ENCODE assay signal across 9 mouse cellular contexts in genomic region chr9:75593481-75593880, GRCm38 (mm10). TPM values are rescaled to one million over a fixed set of nuclear protein-coding genes. Genes with fewer than 3 reads are reported as not detected.
DNase-seq lines count a peak whose midpoint lies in the region; ATAC-seq lines count a peak whose summit lies in the region.
"Had no signal": no experiment of that assay in that cellular context is flagged by ENCODE, and none has a peak within 500 bp of the region (broad histone marks: within the 10 kb centered on the region; RNA-seq: fewer than 3 reads in every experiment).

No protein-coding gene starts in this region.

- ATAC-seq in hindbrain, embryonic 15.5 days (ENCODE audit: low FRiP score, low read depth) = peak; percentile 47; the same call in 1 of the 2 replicates
- ATAC-seq in erythroblast, adult 5-6 weeks (replicated peaks; ENCODE audit: low FRiP score, poor library complexity, severe bottlenecking) = no peak

- H3K27ac ChIP-seq in hindbrain, embryonic 15.5 days (replicated peaks) = no peak overlapping the region
- H3K27ac ChIP-seq: limb, embryonic 15.5 days had no signal

- H3K4me2 ChIP-seq in hindbrain, embryonic 15.5 days = no peak overlapping the region
- H3K4me2 ChIP-seq: limb, embryonic 15.5 days had no signal

- peak; percentile 19 to 66 for DNase-seq in layer of hippocampus, adult 18-20 months (ENCODE audit: low spot score in 2 of 2)
- DNase-seq in layer of hippocampus, postnatal 10 days (ENCODE audit: low spot score in 2 of 2) = no peak
- DNase-seq in 3T3-L1 (ENCODE audit: low read depth, low spot score) = peak; percentile 12
- DNase-seq in NIH3T3 (ENCODE audit: low read depth) = peak; percentile 27
- no peak for DNase-seq in adrenal gland, adult 8-10 months
- DNase-seq: cerebellum, adult 9-11 months had no signal

- WGBS in hindbrain, embryonic 15.5 days = 76% methylated on average over 5 of the region's 5 CpGs

- H3K9me3 ChIP-seq in hindbrain, embryonic 15.5 days = no peaks in the 10 kb centered on the region
- H3K9me3 ChIP-seq: limb, embryonic 15.5 days had no signal

- H3K4me3 ChIP-seq in hindbrain, embryonic 15.5 days = no peak overlapping the region
- H3K4me3 ChIP-seq: limb, embryonic 15.5 days had no signal

- H3K4me1 ChIP-seq in hindbrain, embryonic 15.5 days (replicated peaks) = no peaks in the 10 kb centered on the region; the same call in 1 of the 2 replicates
- H3K4me1 ChIP-seq: limb, embryonic 15.5 days had no signal

- H3K9ac ChIP-seq in hindbrain, embryonic 15.5 days = no peak overlapping the region
- H3K9ac ChIP-seq: limb, embryonic 15.5 days had no signal

- no peaks in the 10 kb centered on the region for H3K27me3 ChIP-seq in hindbrain, embryonic 15.5 days
- H3K27me3 ChIP-seq: limb, embryonic 15.5 days had no signal

- H3K36me3 ChIP-seq in hindbrain, embryonic 15.5 days = peaks cover 68% of the 10 kb centered on the region
- H3K36me3 ChIP-seq: limb, embryonic 15.5 days had no signal

RNA-seq across cellular contexts. Expression of gene Tmod2, which starts 17.6 kb away (rescaled TPM):
- total RNA-seq in layer of hippocampus, adult 18-20 months (2021) = 100 to 1,000 TPM; 382 to 386 TPM
- 100 to 1,000 TPM; 437 to 472 TPM for total RNA-seq in layer of hippocampus, postnatal 10 days (2021)
- 262 and 271 TPM in 2 replicates for polyA plus RNA-seq in hindbrain, embryonic 15.5 days (2015; fragmentation: Nextera tagmentation; extraction: Ambion mirVana)
- total RNA-seq in erythroblast, adult 5-6 weeks (2015; ENCODE audit: low replicate concordance) = not detected in 2 replicates
- not detected in 2 replicates for total RNA-seq in erythroblast, adult 5-6 weeks (2017; ENCODE audit: low replicate concordance)
- 10 to 100 TPM; 11.3 to 23.2 (median 16.8) TPM for total RNA-seq in adrenal gland, adult 8-10 months (2022)

RNA-seq across cellular contexts. Expression of gene Lysmd2, which starts 32.1 kb away (rescaled TPM):
- 10 to 100 TPM; 60.8 to 67.2 TPM for total RNA-seq in layer of hippocampus, adult 18-20 months (2021)
- 10 to 100 TPM; 50.3 to 53.1 TPM for total RNA-seq in layer of hippocampus, postnatal 10 days (2021)
- 33.2 and 35.4 TPM in 2 replicates for polyA plus RNA-seq in hindbrain, embryonic 15.5 days (2015; fragmentation: Nextera tagmentation; extraction: Ambion mirVana)
- 2.9 TPM in 1 of 2 replicates, not detected in the other for total RNA-seq in erythroblast, adult 5-6 weeks (2015; ENCODE audit: low replicate concordance)
- total RNA-seq in erythroblast, adult 5-6 weeks (2017; ENCODE audit: low replicate concordance) = 2.1 TPM in 1 of 2 replicates, not detected in the other
- 10 to 100 TPM; 12.8 to 20.1 (median 17.1) TPM for total RNA-seq in adrenal gland, adult 8-10 months (2022)

RNA-seq across cellular contexts. Expression of gene Tmod3, which starts 34.0 kb away (rescaled TPM):
- total RNA-seq in layer of hippocampus, adult 18-20 months (2021) = 10 to 100 TPM; 39.9 to 41.2 TPM
- total RNA-seq in layer of hippocampus, postnatal 10 days (2021) = 10 to 100 TPM; 68.7 to 70.2 TPM
- 80.8 and 84.5 TPM in 2 replicates for polyA plus RNA-seq in hindbrain, embryonic 15.5 days (2015; fragmentation: Nextera tagmentation; extraction: Ambion mirVana)
- total RNA-seq in erythroblast, adult 5-6 weeks (2015; ENCODE audit: low replicate concordance) = 17.6 and 20.4 TPM in 2 replicates
- 17.0 and 18.7 TPM in 2 replicates for total RNA-seq in erythroblast, adult 5-6 weeks (2017; ENCODE audit: low replicate concordance)
- 10 to 100 TPM; 49.5 to 64.9 (median 56.5) TPM for total RNA-seq in adrenal gland, adult 8-10 months (2022)

Comparison
In these comparisons a context has a peak if more than half of its experiments do, and no peak if none do; other contexts are left out.
1. DNase-seq: peak in layer of hippocampus, adult 18-20 months (2 of 2), 3T3-L1 (single experiment) and NIH3T3 (single experiment); none in layer of hippocampus, postnatal 10 days (0 of 2) and adrenal gland, adult 8-10 months (single experiment).
2. RNA of gene Tmod2, which starts 17.6 kb away (total RNA-seq): 437 to 472 TPM in layer of hippocampus, postnatal 10 days and 382 to 386 TPM in layer of hippocampus, adult 18-20 months; 11.3 to 23.2 TPM in adrenal gland, adult 8-10 months and not detected in erythroblast, adult 5-6 weeks; every median in the first group is over 10 times any median in the second.